Mouse (Mus musculus) megakaryocyte, embryonic 14.5 days (primary cell): ENCODE measurements around the gene Rbms1. TPM values are rescaled to one million over a fixed set of nuclear protein-coding genes. Genes with fewer than 3 reads are reported as not detected.

Source experiments
- H3K27me3 ChIP-seq: replicated peaks from 2 replicates; pipeline ENCODE3; 2012; ENCODE audit warnings: inconsistent platforms
- H3K36me3 ChIP-seq: replicated peaks from 2 replicates; pipeline ENCODE3; 2012; ENCODE audit warnings: low read length, inconsistent platforms, mixed read lengths
- H3K4me1 ChIP-seq: 2 replicates; pipeline ENCODE4 v1.6.1; 2012; ENCODE audit warnings: inconsistent platforms
- H3K4me3 ChIP-seq: replicated peaks from 2 replicates; pipeline ENCODE3; 2012; ENCODE audit warnings: moderate library complexity, mild to moderate bottlenecking, inconsistent platforms
- H3K9me3 ChIP-seq: 2 replicates; pipeline ENCODE4 v1.6.1; 2012; ENCODE audit warnings: inconsistent platforms
- FLI1 ChIP-seq: IDR thresholded peaks from 2 replicates; pipeline ENCODE4 v1.6.1; 2012; ENCODE audit warnings: low read length, inconsistent platforms, mixed read lengths
- GATA1 ChIP-seq: IDR thresholded peaks from 3 replicates; pipeline ENCODE4 v1.6.1; 2012; ENCODE audit warnings: mixed read lengths, low read length, inconsistent platforms, borderline replicate concordance
- polyA plus RNA-seq: library from polyadenylated mRNA; stranded (reverse); fragments of >175 nt; gene quantifications from 2 replicates; pipeline ENCODE4 v1.2.3, GENCODE M21; 2012; ENCODE audit warnings: low replicate concordance; ENCODE audit not compliant: insufficient read depth

Rbms1 gene
- polyA plus RNA-seq, 1 experiment = 22.6 TPM

- no peaks in the 10 kb centered on the region for H3K36me3 ChIP-seq
- no peak for TF ChIP-seq FLI1
- TF ChIP-seq GATA1 = no peak
- 0 out of 2 replicates have a peak, but pooled peaks cover 5% of the 10 kb centered on the region for H3K4me1 ChIP-seq
- H3K27me3 ChIP-seq = peaks cover 34% of the 10 kb centered on the region
- H3K9me3 ChIP-seq = peaks cover 5% of the 10 kb centered on the region
- no peak overlapping the region for H3K4me3 ChIP-seq
Observed at GRCm38 (mm10) chr2:60710317-60710716, 252.7 kb downstream of the Rbms1 start.

- H3K4me1 ChIP-seq = no peaks in the 10 kb centered on the region
- TF ChIP-seq GATA1 (no peak), FLI1 (no peak)
Observed at GRCm38 (mm10) chr2:60708671-60709070, 254.3 kb downstream of the Rbms1 start.

GRCm38 (mm10) chr2:60706866-60707265 is 256.1 kb downstream of the Rbms1 start:
- TF ChIP-seq FLI1 (no peak), GATA1 (no peak)
- H3K27me3 ChIP-seq = peaks cover 20% of the 10 kb centered on the region
- H3K9me3 ChIP-seq = peaks cover 10% of the 10 kb centered on the region
- no peaks in the 10 kb centered on the region for H3K36me3 ChIP-seq
- no peaks in the 10 kb centered on the region for H3K4me1 ChIP-seq
- no peak overlapping the region for H3K4me3 ChIP-seq

More at GRCm38 (mm10) chr2:60708671-60709070, 254.3 kb downstream of the Rbms1 start:
- Histone ChIP-seq H3K9me3 (peaks cover 10% of the 10 kb centered on the region), H3K27me3 (peaks cover 26% of the 10 kb centered on the region), H3K4me3 (no peak overlapping the region), H3K36me3 (no peaks in the 10 kb centered on the region)

- Histone ChIP-seq H3K4me1 (no peaks in the 10 kb centered on the region), H3K9me3 (peaks cover 10% of the 10 kb centered on the region), H3K36me3 (no peaks in the 10 kb centered on the region), H3K27me3 (peaks cover 20% of the 10 kb centered on the region), H3K4me3 (no peak overlapping the region)
- no peak for TF ChIP-seq FLI1
- TF ChIP-seq GATA1 = no peak
Observed at GRCm38 (mm10) chr2:60705426-60705825, 257.6 kb downstream of the Rbms1 start.

GRCm38 (mm10) chr2:60703315-60703714 is 259.7 kb downstream of the Rbms1 start:
- Histone ChIP-seq H3K27me3 (peaks cover 18% of the 10 kb centered on the region), H3K4me1 (no peaks in the 10 kb centered on the region), H3K4me3 (no peak overlapping the region), H3K36me3 (no peaks in the 10 kb centered on the region), H3K9me3 (peaks cover 10% of the 10 kb centered on the region)
- TF ChIP-seq FLI1 (no peak), GATA1 (no peak)

- Histone ChIP-seq H3K4me3 (no peak overlapping the region), H3K4me1 (no peaks in the 10 kb centered on the region), H3K27me3 (peaks cover 18% of the 10 kb centered on the region), H3K36me3 (no peaks in the 10 kb centered on the region), H3K9me3 (0 out of 2 replicates have a peak, but pooled peaks cover 6% of the 10 kb centered on the region)
- TF ChIP-seq FLI1 (no peak), GATA1 (no peak)
Observed at GRCm38 (mm10) chr2:60700956-60701355, 262.0 kb downstream of the Rbms1 start.

Other genes starting within 250 kb of the Rbms1 start
- gene Itgb6, start 240.5 kb downstream of the Rbms1 start, polyA plus RNA-seq = not detected in 2 replicates